Mouse (Mus musculus): ENCODE measurements at regions not wholly inside any gene's neighbourhood (a gene's known extent, or its start where the extent isn't known, plus 50 kb on each side); places are given as distances from the start of the nearest gene placed in this dataset.

GRCm38 (mm10) chr10:126070984-126071713 is 105.2 kb downstream of the Lrig3 start:
- DNase-seq = no peak

GRCm38 (mm10) chr10:126071714-126072057 is 105.7 kb downstream of the Lrig3 start:
- DNase-seq = no peak

GRCm38 (mm10) chr10:126077313-126077966 is 111.5 kb downstream of the Lrig3 start:
- no peak for DNase-seq

GRCm38 (mm10) chr10:126082576-126082975 is 116.6 kb downstream of the Lrig3 start:
- DNase-seq = no peak

GRCm38 (mm10) chr10:126086684-126087083 is 120.7 kb downstream of the Lrig3 start:
- DNase-seq = no peak

GRCm38 (mm10) chr10:126094238-126094880 is 128.4 kb downstream of the Lrig3 start:
- peak; percentile 50 for DNase-seq

- DNase-seq = no peak
Observed at GRCm38 (mm10) chr10:126097896-126098295, 131.9 kb downstream of the Lrig3 start.

- DNase-seq = no peak
Observed at GRCm38 (mm10) chr10:126102876-126103275, 136.9 kb downstream of the Lrig3 start.

- DNase-seq = no peak
Observed at GRCm38 (mm10) chr10:126113106-126113505, 147.1 kb downstream of the Lrig3 start.

- no peak for DNase-seq
Observed at GRCm38 (mm10) chr10:126115386-126115785, 149.4 kb downstream of the Lrig3 start.

GRCm38 (mm10) chr10:126121626-126122025 is 155.7 kb downstream of the Lrig3 start:
- DNase-seq = no peak

- no peak for DNase-seq
Observed at GRCm38 (mm10) chr10:126122504-126122903, 156.5 kb downstream of the Lrig3 start.

- DNase-seq = no peak
Observed at GRCm38 (mm10) chr10:126133188-126133587, 167.2 kb downstream of the Lrig3 start.

- DNase-seq = no peak
Observed at GRCm38 (mm10) chr10:126133957-126134356, 168.0 kb downstream of the Lrig3 start.

- DNase-seq = no peak
Observed at GRCm38 (mm10) chr10:126138585-126138984, 172.6 kb downstream of the Lrig3 start.

- no peak for DNase-seq
Observed at GRCm38 (mm10) chr10:126141586-126141985, 175.6 kb downstream of the Lrig3 start.

- no peak for DNase-seq
Observed at GRCm38 (mm10) chr10:126143833-126144232, 177.9 kb downstream of the Lrig3 start.

GRCm38 (mm10) chr10:126144609-126145202 is 178.7 kb downstream of the Lrig3 start:
- no peak for DNase-seq

- DNase-seq = no peak
Observed at GRCm38 (mm10) chr10:126157300-126157699, 191.3 kb downstream of the Lrig3 start.

- DNase-seq = no peak
Observed at GRCm38 (mm10) chr10:126165215-126165614, 199.2 kb downstream of the Lrig3 start.

- no peak for DNase-seq
Observed at GRCm38 (mm10) chr10:126169095-126169873, 203.3 kb downstream of the Lrig3 start.

- peak; percentile 19 for DNase-seq
Observed at GRCm38 (mm10) chr10:126169874-126170163, 203.9 kb downstream of the Lrig3 start.

Data from right cerebral cortex, adult 18-20 months (tissue).